Mouse (Mus musculus) forebrain, embryonic 16.5 days (tissue): ENCODE measurements around the gene Mpv17l2. TPM values are rescaled to one million over a fixed set of nuclear protein-coding genes. Genes with fewer than 3 reads are reported as not detected.

Experiments used
- ATAC-seq: fragments of 200-750 bp; cut with Nextera tagmentation; 2 replicates; pipeline ENCODE4 v1.8.0; 2017; ENCODE audit warnings: mild to moderate bottlenecking, moderate library complexity
- H3K27ac ChIP-seq: fragments of 300-500 bp; sonication (generic); 2 replicates; pipeline ENCODE4 v1.5.1; 2014; ENCODE audit warnings: low read length, control low read depth
- H3K27me3 ChIP-seq: fragments of 300-500 bp; sonication (generic); replicated peaks from 2 replicates; pipeline ENCODE4 v1.6.1; 2014; ENCODE audit warnings: low read length; ENCODE audit not compliant: control insufficient read depth, insufficient read depth
- H3K36me3 ChIP-seq: fragments of 300-500 bp; sonication (generic); 2 replicates; pipeline ENCODE4 v1.6.1; 2014; ENCODE audit not compliant: control insufficient read depth, insufficient read depth
- H3K4me1 ChIP-seq: fragments of 300-500 bp; sonication (generic); replicated peaks from 2 replicates; pipeline ENCODE4 v1.6.1; 2014; ENCODE audit warnings: low read length; ENCODE audit not compliant: control insufficient read depth, insufficient read depth
- H3K4me2 ChIP-seq: fragments of 300-500 bp; sonication (generic); 2 replicates; pipeline ENCODE4 v1.6.1; 2014; ENCODE audit warnings: mild to moderate bottlenecking, low read length, control low read depth
- H3K4me3 ChIP-seq: fragments of 300-500 bp; sonication (generic); replicated peaks from 2 replicates; pipeline ENCODE4 v1.5.1; 2014; ENCODE audit warnings: mild to moderate bottlenecking, low read length, control low read depth
- H3K9ac ChIP-seq: fragments of 300-500 bp; sonication (generic); replicated peaks from 2 replicates; pipeline ENCODE4 v1.6.1; 2014; ENCODE audit warnings: low read depth, low read length, control low read depth
- H3K9me3 ChIP-seq: fragments of 300-500 bp; sonication (generic); 2 replicates; pipeline ENCODE4 v1.6.1; 2016; ENCODE audit warnings: low read length; ENCODE audit not compliant: control insufficient read depth
- WGBS: fragments of 180-500 bp; shearing (Covaris S2); extraction: QIAGEN DNeasy Blood & Tissue Kit; methylation state at CpG from one replicate; pipeline ENCODE4 v1.1.7; 2014; 5-methylcytosine and 5-hydroxymethylcytosine counted together
- polyA plus RNA-seq: library from polyadenylated mRNA; unstranded; fragments of >200 nt; fragmentation: Nextera tagmentation; extraction: Ambion mirVana; gene quantifications from 2 replicates; pipeline ENCODE4 v1.2.1, GENCODE M21; 2015

The Mpv17l2 gene
- polyA plus RNA-seq, 1 experiment from 2014 or later = 49.8 TPM

DNA sequence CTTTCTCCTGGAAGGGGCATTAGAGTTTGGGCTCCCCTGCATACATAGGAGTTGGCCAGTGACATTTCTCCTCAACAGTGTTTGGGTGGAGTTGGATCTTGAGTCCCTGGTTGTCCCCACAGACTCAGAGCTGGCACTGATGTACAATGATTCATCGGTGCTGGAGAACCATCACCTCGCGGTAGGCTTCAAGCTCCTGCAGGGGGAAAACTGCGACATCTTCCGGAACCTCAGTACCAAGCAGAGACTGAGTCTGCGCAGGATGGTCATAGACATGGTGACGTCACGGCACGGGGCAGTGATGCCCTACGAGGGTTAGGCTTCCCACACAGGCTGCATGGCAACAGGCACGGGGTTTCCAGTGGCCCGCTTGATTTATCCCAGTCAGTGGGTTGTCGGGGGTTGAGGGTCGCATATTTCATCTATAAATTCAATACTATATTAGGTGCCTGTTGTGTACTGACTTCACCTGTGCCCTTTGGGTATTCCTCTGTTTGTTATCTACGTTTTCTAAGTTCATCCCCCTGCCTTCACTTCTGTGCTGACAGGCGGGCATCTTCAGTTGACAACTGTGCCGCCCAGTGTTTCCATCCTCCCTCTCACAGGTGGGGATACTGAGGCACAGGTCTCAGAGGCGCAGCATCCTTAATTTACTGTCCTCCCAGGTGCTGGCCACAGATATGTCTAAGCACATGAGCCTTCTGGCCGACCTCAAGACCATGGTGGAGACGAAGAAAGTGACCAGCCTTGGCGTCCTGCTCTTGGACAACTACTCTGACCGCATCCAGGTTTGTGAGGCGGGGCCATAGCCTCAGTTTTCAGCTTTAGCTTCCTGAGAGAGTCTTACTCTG, 12.3 kb downstream of the Mpv17l2 start:
- ATAC-seq = no peak

GRCm38 (mm10) chr8:70747211-70747890, 13.4 kb downstream of the Mpv17l2 start:
- Histone ChIP-seq H3K4me1 (peaks cover 15% of the 10 kb centered on the region), H3K36me3 (no peaks in the 10 kb centered on the region), H3K4me2 (no peak overlapping the region), H3K27ac (no peak overlapping the region), H3K9me3 (no peaks in the 10 kb centered on the region; the same call in 1 of the 2 replicates), H3K4me3 (no peak overlapping the region), H3K27me3 (peaks cover 37% of the 10 kb centered on the region), H3K9ac (no peak overlapping the region)
- no peak for ATAC-seq
- 86% methylated on average over 18 of the region's 18 CpGs for WGBS

More for the DNA sequence above, 12.3 kb downstream of the Mpv17l2 start:
- H3K9me3 ChIP-seq = no peaks in the 10 kb centered on the region; the same call in 1 of the 2 replicates
- H3K9ac ChIP-seq = no peak overlapping the region
- peaks cover 11% of the 10 kb centered on the region for H3K4me1 ChIP-seq
- peaks cover 26% of the 10 kb centered on the region for H3K27me3 ChIP-seq
- no peaks in the 10 kb centered on the region for H3K36me3 ChIP-seq
- no peak overlapping the region for H3K4me2 ChIP-seq
- WGBS = 88% methylated on average over 23 of the region's 23 CpGs
- no peak overlapping the region for H3K27ac ChIP-seq
- H3K4me3 ChIP-seq = no peak overlapping the region

- H3K9me3 ChIP-seq = no peaks in the 10 kb centered on the region; the same call in 1 of the 2 replicates
- peaks cover 15% of the 10 kb centered on the region for H3K4me1 ChIP-seq
- peaks cover 43% of the 10 kb centered on the region for H3K27me3 ChIP-seq
- WGBS = 83% methylated on average over 9 of the region's 9 CpGs
- no peak overlapping the region for H3K9ac ChIP-seq
- ATAC-seq = no peak
- no peak overlapping the region for H3K4me3 ChIP-seq
- no peak overlapping the region for H3K27ac ChIP-seq
- H3K4me2 ChIP-seq = no peak overlapping the region
- H3K36me3 ChIP-seq = no peaks in the 10 kb centered on the region
Measured at GRCm38 (mm10) chr8:70746676-70747075, 14.1 kb downstream of the Mpv17l2 start.

DNA sequence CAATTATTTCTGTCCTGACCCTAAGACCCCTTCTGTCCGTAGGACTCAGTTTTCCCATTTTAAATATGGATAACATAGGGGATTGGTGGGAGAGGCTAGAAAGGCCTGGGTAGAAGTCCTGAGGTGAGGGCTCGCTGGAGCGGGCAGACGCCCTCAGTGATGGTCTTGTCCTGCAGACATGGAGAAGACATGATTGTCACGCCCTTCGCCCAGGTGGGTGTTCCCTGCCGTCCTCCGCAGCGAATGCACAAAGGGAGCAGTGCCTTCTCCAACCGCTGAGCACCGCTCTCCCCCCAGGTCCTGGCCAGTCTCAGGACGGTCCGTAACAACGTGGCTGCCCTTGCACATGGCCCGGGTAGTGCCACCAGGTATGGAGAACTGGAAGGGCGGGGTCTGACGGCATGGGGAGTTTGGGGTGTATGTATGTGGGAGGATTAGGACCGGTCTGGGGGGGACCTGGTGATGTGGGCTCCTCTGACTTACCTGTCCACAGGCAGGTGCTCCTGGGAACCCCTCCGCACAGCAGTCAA, 15.0 kb downstream of the Mpv17l2 start:
- Histone ChIP-seq H3K27me3 (peaks cover 53% of the 10 kb centered on the region), H3K9ac (no peak overlapping the region)
- ATAC-seq = no peak

GRCm38 (mm10) chr8:70744806-70745205, 15.9 kb downstream of the Mpv17l2 start:
- H3K27me3 ChIP-seq = peaks cover 57% of the 10 kb centered on the region
- no peak overlapping the region for H3K9ac ChIP-seq
- H3K36me3 ChIP-seq = no peaks in the 10 kb centered on the region
- no peaks in the 10 kb centered on the region; the same call in 1 of the 2 replicates for H3K9me3 ChIP-seq
- 59% methylated on average over 11 of the region's 11 CpGs for WGBS
- ATAC-seq = no peak
- no peak overlapping the region for H3K4me3 ChIP-seq
- H3K4me2 ChIP-seq = no peak overlapping the region
- H3K27ac ChIP-seq = no peak overlapping the region
- H3K4me1 ChIP-seq = peaks cover 15% of the 10 kb centered on the region

More for the DNA sequence above, 15.0 kb downstream of the Mpv17l2 start:
- Histone ChIP-seq H3K36me3 (no peaks in the 10 kb centered on the region), H3K4me1 (peaks cover 15% of the 10 kb centered on the region), H3K9me3 (no peaks in the 10 kb centered on the region; the same call in 1 of the 2 replicates), H3K27ac (no peak overlapping the region), H3K4me3 (no peak overlapping the region), H3K4me2 (no peak overlapping the region)
- WGBS = 53% methylated on average over 19 of the region's 19 CpGs

DNA sequence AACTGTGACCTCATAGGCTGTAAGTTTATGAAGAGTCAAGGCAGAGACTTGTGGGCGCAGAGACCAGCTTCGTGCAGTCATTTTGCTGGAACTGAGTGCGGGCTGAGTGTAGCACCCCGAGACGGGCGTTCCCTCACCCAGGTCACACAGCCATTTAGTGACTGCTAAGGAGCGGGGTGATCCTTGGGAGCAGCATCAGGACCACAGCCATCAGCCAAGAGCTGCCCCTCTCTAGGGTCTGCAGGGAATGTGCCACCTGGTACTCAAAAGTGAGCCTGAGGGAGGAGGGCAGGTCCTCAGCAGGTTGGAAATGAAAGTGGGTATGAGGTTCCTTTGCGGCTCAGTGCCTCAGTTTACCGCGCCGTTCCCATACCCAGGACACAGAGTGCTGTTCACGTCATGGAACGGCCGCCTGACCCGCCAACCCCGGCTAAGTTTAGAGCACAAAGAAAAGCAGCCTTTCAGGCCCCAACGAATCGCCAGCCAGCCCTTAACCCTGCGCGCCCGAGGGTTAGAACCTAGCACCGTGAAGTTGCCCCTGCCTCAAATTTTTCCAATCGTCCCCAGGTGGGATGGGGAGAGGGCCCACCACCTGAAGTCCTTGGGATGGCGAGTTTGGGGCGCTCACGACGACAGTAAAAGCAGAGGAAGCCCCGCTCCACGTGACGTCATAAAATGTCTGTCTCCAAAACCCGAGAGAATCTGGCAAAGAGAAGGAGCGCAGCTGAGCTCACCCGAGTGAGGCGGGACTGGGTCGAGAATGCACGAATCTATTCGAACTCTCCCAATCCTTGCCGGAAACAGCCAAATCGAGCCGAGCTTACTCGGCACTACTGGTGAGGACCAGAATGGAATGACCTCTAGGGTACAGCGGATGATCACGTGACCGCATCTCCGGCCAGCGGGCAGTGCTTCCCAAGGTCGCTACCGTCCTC, 16.8 kb downstream of the Mpv17l2 start:
- Histone ChIP-seq H3K4me2 (peak overlapping the region; percentile 61), H3K4me1 (peaks cover 15% of the 10 kb centered on the region), H3K36me3 (no peaks in the 10 kb centered on the region), H3K27ac (no peak overlapping the region), H3K27me3 (peaks cover 57% of the 10 kb centered on the region), H3K9me3 (no peaks in the 10 kb centered on the region; the same call in 1 of the 2 replicates), H3K4me3 (peak overlapping the region; percentile 41), H3K9ac (peak overlapping the region; percentile 46; the same call in 1 of the 2 replicates)
- WGBS = 5% methylated on average over 48 of the region's 48 CpGs
- ATAC-seq = 0 out of 2 replicates have a peak, but pooled peaks have one; percentile 22

DNA sequence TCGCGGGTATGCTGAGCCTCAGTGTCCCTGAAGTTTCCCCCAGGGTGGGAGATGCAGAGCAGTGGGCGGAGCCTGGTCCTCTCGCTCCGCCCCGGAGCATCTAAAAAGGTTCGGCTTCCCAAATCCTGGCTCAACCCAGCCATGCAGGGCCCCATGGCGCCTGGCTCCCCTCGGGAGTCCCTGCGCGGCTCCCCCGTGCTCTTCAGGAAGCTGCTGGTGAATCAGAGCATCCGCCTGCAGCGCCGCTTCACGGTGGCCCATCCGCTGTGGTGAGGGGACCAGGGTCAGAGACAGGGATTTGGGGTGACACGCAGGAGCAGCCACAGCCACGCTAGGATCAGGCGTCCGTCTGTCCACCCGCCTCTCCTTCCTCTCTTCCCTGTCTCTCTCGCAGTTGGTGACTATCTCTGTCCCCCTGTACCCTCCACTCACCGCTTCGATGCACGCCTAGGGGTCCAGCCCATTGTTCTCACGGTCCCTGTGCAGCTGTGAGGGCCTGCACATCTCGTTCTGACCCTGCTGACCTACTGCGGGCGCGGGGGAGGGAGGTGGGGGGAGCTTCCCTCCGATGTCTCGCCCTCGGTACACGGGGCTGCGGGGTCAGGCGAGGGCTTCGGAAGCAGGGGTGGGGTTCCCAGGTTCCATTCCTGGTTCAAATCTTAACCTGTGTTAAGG, 17.6 kb downstream of the Mpv17l2 start:
- Histone ChIP-seq H3K9ac (peak overlapping the region; percentile 42), H3K4me2 (peak overlapping the region; percentile 32), H3K4me1 (peaks cover 15% of the 10 kb centered on the region), H3K27me3 (peaks cover 57% of the 10 kb centered on the region), H3K4me3 (peak overlapping the region; percentile 20), H3K36me3 (no peaks in the 10 kb centered on the region), H3K9me3 (no peaks in the 10 kb centered on the region; the same call in 1 of the 2 replicates), H3K27ac (no peak overlapping the region)
- ATAC-seq = no peak
- WGBS = 2% methylated on average over 38 of the region's 38 CpGs

GRCm38 (mm10) chr8:70742176-70742575, 18.6 kb downstream of the Mpv17l2 start:
- no peak overlapping the region for H3K9ac ChIP-seq
- 78% methylated on average over 11 of the region's 11 CpGs for WGBS
- peaks cover 15% of the 10 kb centered on the region for H3K4me1 ChIP-seq
- H3K9me3 ChIP-seq = no peaks in the 10 kb centered on the region; the same call in 1 of the 2 replicates
- no peak overlapping the region for H3K27ac ChIP-seq
- H3K36me3 ChIP-seq = no peaks in the 10 kb centered on the region
- H3K4me3 ChIP-seq = no peak overlapping the region
- H3K27me3 ChIP-seq = peaks cover 53% of the 10 kb centered on the region
- H3K4me2 ChIP-seq = no peak overlapping the region
- no peak for ATAC-seq
